Mouse (Mus musculus) erythroblast, embryonic 14.5 days (primary cell): Measurements from ENCODE around the gene Sae1. TPM values are rescaled to one million over a fixed set of nuclear protein-coding genes. Genes with fewer than 3 reads are reported as not detected.
A peak's percentile ranks its signal among the peaks of the same experiment; 100 is the strongest.
"Not testable (repeated sequence)": the region's sequence is repeated elsewhere in the genome, so short reads cannot be mapped to it uniquely, and the experiment has no call there.

ENCODE experiments used
- H3K27me3 ChIP-seq: 2 replicates; pipeline ENCODE4 v1.6.1; 2012; ENCODE audit warnings: inconsistent platforms; ENCODE audit not compliant: control insufficient read depth
- H3K36me3 ChIP-seq: 2 replicates; pipeline ENCODE4 v1.6.1; 2012; ENCODE audit warnings: mild to moderate bottlenecking, inconsistent platforms; ENCODE audit not compliant: control insufficient read depth
- H3K4me1 ChIP-seq: 2 replicates; pipeline ENCODE4 v1.6.1; 2012; ENCODE audit warnings: inconsistent platforms; ENCODE audit not compliant: control insufficient read depth
- H3K4me3 ChIP-seq: replicated peaks from 2 replicates; pipeline ENCODE3; 2012; ENCODE audit warnings: moderate library complexity, mild to moderate bottlenecking, inconsistent platforms
- H3K9me3 ChIP-seq: 2 replicates; pipeline ENCODE4 v1.6.1; 2012; ENCODE audit warnings: low read length, inconsistent platforms, mixed read lengths; ENCODE audit not compliant: control insufficient read depth
- GATA1 ChIP-seq: IDR thresholded peaks from 2 replicates; pipeline ENCODE4 v1.6.1; 2012; ENCODE audit warnings: low read length, inconsistent platforms, mixed read lengths
- TAL1 ChIP-seq: IDR thresholded peaks from 3 replicates; pipeline ENCODE4 v1.6.1; 2012; ENCODE audit warnings: low read length, inconsistent platforms, mixed read lengths
- polyA plus RNA-seq: library from polyadenylated mRNA; stranded (reverse); fragments of >175 nt; gene quantifications from 2 replicates; pipeline ENCODE4 v1.2.3, GENCODE M21; 2012

Sae1 gene
- polyA plus RNA-seq, 1 experiment: 2.0 TPM

DNA sequence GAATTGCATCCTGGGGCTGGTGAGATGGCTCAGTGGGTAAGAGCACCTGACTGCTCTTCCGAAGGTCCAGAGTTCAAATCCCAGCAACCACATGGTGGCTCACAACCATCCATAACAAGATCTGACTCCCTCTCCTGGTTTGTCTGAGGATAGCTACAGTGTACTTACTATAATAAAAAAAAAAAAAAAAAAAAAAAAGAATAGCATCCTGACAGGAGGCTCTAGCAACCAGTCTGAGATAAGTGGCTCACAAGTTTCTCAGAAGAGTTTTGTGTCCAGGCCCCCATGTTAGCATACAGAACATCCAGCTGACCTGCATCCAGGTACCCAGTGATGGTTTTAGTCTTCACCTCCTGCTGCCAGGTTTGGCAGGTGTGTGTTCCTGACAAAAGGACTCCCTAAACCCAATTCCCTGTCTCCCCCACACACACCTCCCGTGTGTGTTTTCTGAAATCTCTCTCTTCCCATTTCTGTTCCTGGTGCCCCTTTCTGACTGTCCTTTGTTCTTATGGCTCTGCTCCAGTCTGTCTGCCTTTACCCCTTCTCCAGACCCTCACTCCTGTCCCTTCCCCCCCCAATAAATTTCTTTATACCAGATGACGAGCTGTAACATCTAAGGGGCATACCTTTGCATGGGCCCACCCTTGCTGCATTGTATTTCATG lies 10.9 kb upstream of the Sae1 start:
- no peaks in the 10 kb centered on the region for H3K27me3 ChIP-seq
- H3K36me3 ChIP-seq: peaks cover 16% of the 10 kb centered on the region
- H3K9me3 ChIP-seq: no peaks in the 10 kb centered on the region
- H3K4me1 ChIP-seq: peaks cover 36% of the 10 kb centered on the region
- TF ChIP-seq GATA1: no peak
- H3K4me3 ChIP-seq: peak overlapping the region; percentile 90

DNA sequence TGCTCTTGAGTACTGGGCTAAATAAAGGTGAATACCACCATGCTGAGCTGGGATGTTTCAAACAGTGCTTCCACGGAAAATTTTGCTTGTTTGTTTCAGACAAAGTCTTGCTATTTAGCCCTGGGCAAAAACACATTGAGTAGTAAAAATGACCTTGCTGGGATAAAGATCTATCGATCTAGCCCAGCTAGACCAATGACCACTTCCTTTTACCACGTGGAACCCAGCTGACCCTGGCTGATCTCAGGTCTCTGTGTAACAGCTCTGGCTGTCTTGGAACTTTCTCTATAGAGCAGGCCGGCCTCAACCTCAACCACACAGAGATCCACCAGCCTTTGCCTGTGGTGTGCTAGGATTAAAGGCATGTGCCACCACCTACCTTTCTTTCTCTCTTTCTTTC lies 9.9 kb upstream of the Sae1 start:
- TF ChIP-seq GATA1 (no peak), TAL1 (no peak)
- Histone ChIP-seq H3K9me3 (no peaks in the 10 kb centered on the region), H3K27me3 (no peaks in the 10 kb centered on the region)

GRCm38 (mm10) chr7:16395944-16396343 lies 8.3 kb upstream of the Sae1 start:
- Histone ChIP-seq H3K27me3 (peaks cover 2% of the 10 kb centered on the region; the same call in 1 of the 2 replicates), H3K9me3 (no peaks in the 10 kb centered on the region), H3K4me1 (peaks cover 29% of the 10 kb centered on the region), H3K36me3 (no peaks in the 10 kb centered on the region), H3K4me3 (no peak overlapping the region)
- TF ChIP-seq TAL1 (no peak), GATA1 (no peak)

More for the DNA sequence above, 9.9 kb upstream of the Sae1 start:
- H3K4me1 ChIP-seq: peaks cover 29% of the 10 kb centered on the region
- no peak overlapping the region for H3K4me3 ChIP-seq
- peaks cover 5% of the 10 kb centered on the region for H3K36me3 ChIP-seq

- H3K36me3 ChIP-seq: no peaks in the 10 kb centered on the region
- TF ChIP-seq GATA1: no peak
- no peak for TF ChIP-seq TAL1
- H3K4me1 ChIP-seq: peaks cover 19% of the 10 kb centered on the region
- no peak overlapping the region for H3K4me3 ChIP-seq
- H3K9me3 ChIP-seq: no peaks in the 10 kb centered on the region
- H3K27me3 ChIP-seq: peaks cover 2% of the 10 kb centered on the region; the same call in 1 of the 2 replicates
These were observed 5.3 kb upstream of the Sae1 start for GRCm38 (mm10) chr7:16392923-16393322.

- H3K4me1 ChIP-seq: peaks cover 33% of the 10 kb centered on the region
- not testable (repeated sequence) for H3K4me3 ChIP-seq, H3K9me3 ChIP-seq, H3K27me3 ChIP-seq
- H3K36me3 ChIP-seq: peaks cover 14% of the 10 kb centered on the region
These were observed 2.3 kb upstream of the Sae1 start for GRCm38 (mm10) chr7:16389942-16390341.

DNA sequence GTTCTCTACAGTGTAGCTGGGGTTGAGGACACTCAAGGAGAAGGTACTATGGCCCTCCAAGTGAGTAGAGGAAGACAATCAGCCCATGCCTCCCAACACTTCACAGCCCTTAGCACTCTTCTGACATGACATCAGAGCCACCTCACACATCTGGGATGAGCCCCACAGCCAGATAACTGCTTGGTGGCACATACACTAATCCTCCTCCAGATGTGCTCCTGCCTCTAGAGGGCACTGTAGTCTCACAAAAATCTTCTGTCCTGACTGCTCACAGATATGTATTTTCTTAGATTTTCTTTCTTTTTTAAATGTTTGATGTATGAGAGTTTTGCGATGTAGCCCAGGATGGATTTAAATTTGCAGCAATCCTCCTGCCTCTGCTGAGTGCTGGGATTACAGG lies 11.1 kb downstream of the Sae1 start:
- Histone ChIP-seq H3K36me3 (peaks cover 94% of the 10 kb centered on the region), H3K4me3 (no peak overlapping the region)
- no peak for TF ChIP-seq GATA1
- no peak for TF ChIP-seq TAL1

GRCm38 (mm10) chr7:16374989-16375388 lies 12.6 kb downstream of the Sae1 start:
- H3K4me3 ChIP-seq: no peak overlapping the region
- H3K9me3 ChIP-seq: no peaks in the 10 kb centered on the region
- H3K36me3 ChIP-seq: peaks cover 92% of the 10 kb centered on the region
- peaks cover 10% of the 10 kb centered on the region for H3K4me1 ChIP-seq
- no peaks in the 10 kb centered on the region for H3K27me3 ChIP-seq
- TF ChIP-seq TAL1 (no peak), GATA1 (no peak)

More for the DNA sequence above, 11.1 kb downstream of the Sae1 start:
- peaks cover 10% of the 10 kb centered on the region for H3K4me1 ChIP-seq
- H3K27me3 ChIP-seq: no peaks in the 10 kb centered on the region
- H3K9me3 ChIP-seq: no peaks in the 10 kb centered on the region

DNA sequence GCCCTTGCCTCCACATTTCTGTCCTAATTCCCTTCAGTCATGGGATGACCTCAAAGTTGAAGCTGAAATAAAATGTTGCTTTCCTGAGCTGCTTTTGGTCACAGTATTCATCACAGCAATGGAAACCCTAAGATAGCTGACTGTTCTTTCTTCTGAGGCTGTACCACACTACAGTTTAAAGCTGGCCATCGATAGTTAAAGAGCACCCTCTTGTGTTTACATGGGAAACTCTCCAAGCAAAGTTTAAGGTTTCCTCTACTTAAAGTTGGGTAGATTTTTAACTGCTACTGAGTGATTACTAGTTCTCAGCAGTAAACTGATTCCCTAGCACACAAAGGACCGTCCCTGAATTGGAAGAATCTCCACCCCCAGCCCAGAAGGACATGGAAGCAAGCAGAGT lies 13.9 kb downstream of the Sae1 start:
- H3K4me3 ChIP-seq: no peak overlapping the region
- H3K9me3 ChIP-seq: no peaks in the 10 kb centered on the region
- TF ChIP-seq GATA1: no peak
- no peak for TF ChIP-seq TAL1
- H3K27me3 ChIP-seq: no peaks in the 10 kb centered on the region
- peaks cover 95% of the 10 kb centered on the region for H3K36me3 ChIP-seq
- peaks cover 10% of the 10 kb centered on the region for H3K4me1 ChIP-seq

GRCm38 (mm10) chr7:16370596-16370995 lies 17.0 kb downstream of the Sae1 start:
- Histone ChIP-seq H3K27me3 (no peaks in the 10 kb centered on the region), H3K4me3 (no peak overlapping the region), H3K4me1 (peaks cover 5% of the 10 kb centered on the region), H3K9me3 (no peaks in the 10 kb centered on the region), H3K36me3 (peaks cover 95% of the 10 kb centered on the region)
- TF ChIP-seq GATA1: no peak
- no peak for TF ChIP-seq TAL1

DNA sequence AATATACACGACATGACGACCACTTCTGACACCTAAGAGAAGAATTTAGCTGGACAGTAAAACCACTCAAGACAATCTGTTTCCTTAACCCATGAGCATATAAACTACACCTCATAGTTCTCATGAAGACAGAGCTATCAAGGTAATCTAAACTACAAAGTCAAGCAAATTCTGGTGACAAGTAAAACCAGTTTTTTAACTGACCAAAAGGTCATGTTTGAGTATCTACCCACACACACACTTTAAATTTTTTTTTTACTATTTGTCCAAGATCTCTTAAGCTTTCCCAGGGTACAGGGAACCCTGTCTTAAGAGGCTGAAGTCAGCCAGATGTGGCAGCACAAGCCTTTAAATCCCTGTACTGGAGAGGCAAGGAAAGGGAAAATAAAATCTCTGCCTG lies 18.8 kb downstream of the Sae1 start:
- peaks cover 2% of the 10 kb centered on the region; the same call in 1 of the 2 replicates for H3K4me1 ChIP-seq
- H3K4me3 ChIP-seq: no peak overlapping the region
- H3K27me3 ChIP-seq: no peaks in the 10 kb centered on the region
- TF ChIP-seq TAL1 (no peak), GATA1 (no peak)
- H3K36me3 ChIP-seq: peaks cover 96% of the 10 kb centered on the region
- no peaks in the 10 kb centered on the region for H3K9me3 ChIP-seq
